Mouse (Mus musculus) neutrophil, adult 83 days (primary cell): ENCODE data around the gene Phpt1. TPM values are rescaled to one million over a fixed set of nuclear protein-coding genes. Genes with fewer than 3 reads are reported as not detected.

Experiments
- total RNA-seq, 2 experiments: library from RNA; stranded (reverse); gene quantifications; one replicate each; pipeline ENCODE4 v1.2.4; 2023

Gene Phpt1
- 1 to 10 TPM; 8.1 to 8.8 TPM for total RNA-seq

GRCm38 (mm10) chr2:25574579-25575431 lies at the start of gene Phpt1, which contains the start of gene Mamdc4:
Gene Phpt1, minus strand, starts transcription at chr2:25575224.
Gene Mamdc4, minus strand, starts transcription at chr2:25574845.

GRCm38 (mm10) chr2:25621229-25622200 lies 46.5 kb upstream of the Phpt1 start, which contains the start of gene Tmem141:
Gene Tmem141, minus strand, starts transcription at chr2:25622005.

GRCm38 (mm10) chr2:25617578-25617977 lies 42.6 kb upstream of the Phpt1 start, which contains the start of gene Ccdc183:
Gene Ccdc183, minus strand, starts transcription at chr2:25617678.

GRCm38 (mm10) chr2:25607761-25608622 lies 33.0 kb upstream of the Phpt1 start, which contains the start of gene Rabl6:
Gene Rabl6, minus strand, starts transcription at chr2:25608521.

GRCm38 (mm10) chr2:25581294-25581864 lies 6.4 kb upstream of the Phpt1 start, which contains the start of gene Ajm1:
Gene Ajm1, minus strand, starts transcription at chr2:25581757.

GRCm38 (mm10) chr2:25557221-25557963 lies 17.6 kb downstream of the Phpt1 start, which contains the start of gene Edf1:
Gene Edf1, plus strand, starts transcription at chr2:25557847.

GRCm38 (mm10) chr2:25546811-25547491 lies 28.1 kb downstream of the Phpt1 start, which contains the start of gene Traf2:
Gene Traf2, minus strand, starts transcription at chr2:25546940.

Other genes with a start within 250 kb of the Phpt1 start
- 10 to 100 TPM; 35.1 to 42.7 TPM for gene Man1b1, start 242.9 kb downstream of the Phpt1 start, total RNA-seq
- 10 to 100 TPM; 13.4 to 14.6 TPM for gene Dpp7, start 218.9 kb downstream of the Phpt1 start, total RNA-seq
- gene Uap1l1, start 209.5 kb downstream of the Phpt1 start, total RNA-seq: 10 to 100 TPM; 24.1 to 29.2 TPM
- 10 to 100 TPM in 1 of 2 experiments, 1 to 10 TPM in 1; 9.8 to 12.2 TPM for gene Sapcd2, start 202.9 kb downstream of the Phpt1 start, total RNA-seq
- not detected for gene Entpd2, start 179.3 kb downstream of the Phpt1 start, total RNA-seq
- gene Npdc1, start 175.9 kb downstream of the Phpt1 start, total RNA-seq: 1 to 10 TPM in 1 of 2 experiments, not detected in 1; 1.0 TPM
- gene Fut7, start 152.0 kb downstream of the Phpt1 start, total RNA-seq: 10 to 100 TPM; 20.7 to 24.1 TPM
- 10 to 100 TPM; 21.7 to 22.3 TPM for gene Abca2, start 146.5 kb downstream of the Phpt1 start, total RNA-seq
- not detected for gene Clic3, start 118.4 kb downstream of the Phpt1 start, total RNA-seq
- gene Paxx, start 114.1 kb downstream of the Phpt1 start, total RNA-seq: 10 to 100 TPM; 47.2 to 49.2 TPM
- not detected for gene Ptgds, start 105.2 kb downstream of the Phpt1 start, total RNA-seq
- gene Lcn12, start 81.3 kb downstream of the Phpt1 start, total RNA-seq: not detected
- gene Fbxw5, start 74.5 kb downstream of the Phpt1 start, total RNA-seq: 10 to 100 TPM; 25.2 to 34.4 TPM
- gene C8g, start 73.5 kb downstream of the Phpt1 start, total RNA-seq: under 1 TPM in 1 of 2 experiments, not detected in 1; 0.95 TPM
- 10 to 100 TPM; 21.7 to 24.5 TPM for gene Traf2, start 28.3 kb downstream of the Phpt1 start, total RNA-seq
- 100 to 1,000 TPM in 1 of 2 experiments, 10 to 100 TPM in 1; 97.5 to 101 TPM for gene Edf1, start 17.4 kb downstream of the Phpt1 start, total RNA-seq
- gene Mamdc4, start 379 bp downstream of the Phpt1 start, total RNA-seq: under 1 TPM; 0.51 to 0.99 TPM
- gene Ajm1, start 6.5 kb upstream of the Phpt1 start, total RNA-seq: not detected
- 10 to 100 TPM; 34.0 to 41.8 TPM for gene Rabl6, start 33.3 kb upstream of the Phpt1 start, total RNA-seq
- gene Ccdc183, start 42.5 kb upstream of the Phpt1 start, total RNA-seq: not detected
- 1 to 10 TPM; 5.3 to 5.9 TPM for gene Tmem141, start 46.8 kb upstream of the Phpt1 start, total RNA-seq
- gene Fcna, start 52.8 kb upstream of the Phpt1 start, total RNA-seq: 1 to 10 TPM in 1 of 2 experiments, under 1 TPM in 1; 0.79 to 1.7 TPM
- gene Lcn8, start 77.9 kb upstream of the Phpt1 start, total RNA-seq: not detected
- not detected for gene Lcn5, start 82.7 kb upstream of the Phpt1 start, total RNA-seq
- not detected for gene Lcn6, start 101.6 kb upstream of the Phpt1 start, total RNA-seq
- gene Lcn10, start 107.5 kb upstream of the Phpt1 start, total RNA-seq: not detected
- not detected for gene Obp2a, start 124.8 kb upstream of the Phpt1 start, total RNA-seq
- gene Bmyc, start 131.5 kb upstream of the Phpt1 start, total RNA-seq: 1 to 10 TPM; 3.2 to 6.8 TPM
- gene Obp2b, start 161.8 kb upstream of the Phpt1 start, total RNA-seq: not detected
- not detected for gene Lcn3, start 190.3 kb upstream of the Phpt1 start, total RNA-seq
- gene Lcn11, start 201.8 kb upstream of the Phpt1 start, total RNA-seq: not detected
- gene Gm13539, start 207.0 kb upstream of the Phpt1 start, total RNA-seq: not detected
- gene Glt6d1, start 240.6 kb upstream of the Phpt1 start, total RNA-seq: not detected
- gene Lcn9, start 247.9 kb upstream of the Phpt1 start, total RNA-seq: not detected